ENCODE assay signal across 24 mouse cellular contexts in the genomic region with DNA sequence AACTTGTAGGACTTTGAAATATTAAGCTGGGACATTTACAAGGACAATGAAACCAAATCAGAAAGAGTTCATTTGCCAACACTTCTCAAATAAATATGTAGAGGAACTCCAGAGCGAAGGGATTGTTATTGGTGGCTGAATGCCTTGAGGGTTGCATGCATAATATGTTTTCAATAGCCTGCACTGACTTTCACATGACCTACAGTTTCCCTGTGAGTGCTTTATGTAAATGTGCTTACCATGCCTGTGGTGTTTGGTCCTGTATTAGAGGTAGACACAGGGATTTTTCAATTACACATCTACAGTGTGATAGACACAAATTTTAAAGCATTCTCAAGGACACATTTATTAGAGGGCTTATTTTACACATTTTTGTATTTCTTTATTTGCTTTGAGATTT.
DNase-seq lines count a peak whose midpoint lies in the region; ATAC-seq and TF ChIP-seq lines count a peak whose summit lies in the region.
"Had no signal": no experiment of that assay in that cellular context is flagged by ENCODE, and none has a peak within 500 bp of the region (broad histone marks: within the 10 kb centered on the region; RNA-seq: fewer than 3 reads in every experiment).

No protein-coding gene starts in this region.

- H3K9ac ChIP-seq in embryonic facial prominence, embryonic 14.5 days (ENCODE audit: low read depth, low read length): no peak overlapping the region
- H3K9ac ChIP-seq in midbrain, embryonic 15.5 days: no peak overlapping the region
- H3K9ac ChIP-seq: embryonic facial prominence, embryonic 13.5 days; liver, postnatal 0 days had no signal

- WGBS in embryonic facial prominence, embryonic 14.5 days: 54% methylated on average over 1 of the region's 1 CpGs
- 63% methylated on average over 1 of the region's 1 CpGs for WGBS in embryonic facial prominence, embryonic 10.5 days
- WGBS in midbrain, embryonic 15.5 days: 38% methylated on average over 1 of the region's 1 CpGs

- no peak overlapping the region for H3K4me2 ChIP-seq in embryonic facial prominence, embryonic 14.5 days (ENCODE audit: low read depth, low read length)
- H3K4me2 ChIP-seq in midbrain, embryonic 15.5 days: no peak overlapping the region
- H3K4me2 ChIP-seq: embryonic facial prominence, embryonic 13.5 days had no signal

- no peak for TF ChIP-seq POLR2A in brain, embryonic 14.5 days (IDR thresholded peaks at IDR 0.05; ENCODE audit: borderline replicate concordance, extremely low read depth, insufficient read depth, insufficient read length, poor library complexity, severe bottlenecking)

- H3K4me1 ChIP-seq in embryonic facial prominence, embryonic 14.5 days (ENCODE audit: control insufficient read depth, insufficient read depth, low read length): no peaks in the 10 kb centered on the region
- H3K4me1 ChIP-seq in embryonic facial prominence, embryonic 10.5 days: no peaks in the 10 kb centered on the region
- H3K4me1 ChIP-seq in midbrain, embryonic 15.5 days: no peaks in the 10 kb centered on the region
- H3K4me1 ChIP-seq: embryonic facial prominence, embryonic 13.5 days; forebrain, embryonic 10.5 days; megakaryocyte, embryonic 14.5 days had no signal

- ATAC-seq in embryonic facial prominence, embryonic 14.5 days (ENCODE audit: low read depth): no peak
- peak; percentile 88 for ATAC-seq in midbrain, embryonic 15.5 days (replicated peaks)
- ATAC-seq: liver, postnatal 0 days had no signal

- H3K9me3 ChIP-seq in embryonic facial prominence, embryonic 14.5 days (ENCODE audit: control insufficient read depth, low read length): no peaks in the 10 kb centered on the region
- H3K9me3 ChIP-seq in embryonic facial prominence, embryonic 10.5 days: no peaks in the 10 kb centered on the region
- no peaks in the 10 kb centered on the region for H3K9me3 ChIP-seq in midbrain, embryonic 15.5 days
- H3K9me3 ChIP-seq: embryonic facial prominence, embryonic 13.5 days; forebrain, embryonic 10.5 days had no signal

- no peak overlapping the region for H3K27ac ChIP-seq in embryonic facial prominence, embryonic 14.5 days (replicated peaks; ENCODE audit: low read depth, low read length)
- no peak overlapping the region for H3K27ac ChIP-seq in embryonic facial prominence, embryonic 10.5 days (replicated peaks)
- no peak overlapping the region for H3K27ac ChIP-seq in midbrain, embryonic 15.5 days
- H3K27ac ChIP-seq: embryonic facial prominence, embryonic 13.5 days; forebrain, embryonic 10.5 days; kidney, postnatal 0 days; stomach, postnatal 0 days had no signal

- peak; percentile 0 for DNase-seq in embryonic facial prominence, embryonic 14.5 days (ENCODE audit: low spot score)
- no peak for DNase-seq in embryonic facial prominence, embryonic 10.5 days (ENCODE audit: low spot score)
- peak; percentile 2 to 44 for DNase-seq in kidney, postnatal 36 days
- no peak for DNase-seq in kidney, adult 18-20 months
- peak; percentile 68 for DNase-seq in brain, embryonic 14.5 days (ENCODE audit: low read depth)
- no peak for DNase-seq in left cerebral cortex, adult 18-20 months (ENCODE audit: low spot score in 2 of 2)
- DNase-seq: adrenal gland, adult 2 months; cerebellum, adult 11 months; cerebellum, postnatal 14 days; gastrocnemius, postnatal 10 days; heart, adult 18-20 months; heart, postnatal 4 days; layer of hippocampus, adult 9-11 months; liver; liver, postnatal 0 days; lung, postnatal 14 days; thymus, postnatal 14 days had no signal

- no peak for TF ChIP-seq CTCF in brain, embryonic 14.5 days (IDR thresholded peaks at IDR 0.05; ENCODE audit: borderline replicate concordance, extremely low read depth, insufficient read depth, insufficient read length)

- no peaks in the 10 kb centered on the region for H3K36me3 ChIP-seq in embryonic facial prominence, embryonic 14.5 days (ENCODE audit: control insufficient read depth, insufficient read depth, low read length)
- H3K36me3 ChIP-seq in embryonic facial prominence, embryonic 10.5 days (replicated peaks): no peaks in the 10 kb centered on the region
- no peaks in the 10 kb centered on the region for H3K36me3 ChIP-seq in midbrain, embryonic 15.5 days (replicated peaks)
- H3K36me3 ChIP-seq: embryonic facial prominence, embryonic 13.5 days; forebrain, embryonic 10.5 days had no signal

- no peaks in the 10 kb centered on the region for H3K27me3 ChIP-seq in embryonic facial prominence, embryonic 14.5 days (replicated peaks; ENCODE audit: control insufficient read depth, insufficient read depth, low read length)
- no peaks in the 10 kb centered on the region for H3K27me3 ChIP-seq in embryonic facial prominence, embryonic 10.5 days (replicated peaks; ENCODE audit: low read depth, poor library complexity, severe bottlenecking)
- no peaks in the 10 kb centered on the region for H3K27me3 ChIP-seq in midbrain, embryonic 15.5 days (replicated peaks)
- H3K27me3 ChIP-seq: CH12.LX; embryonic facial prominence, embryonic 13.5 days; megakaryocyte, embryonic 14.5 days had no signal

- no peak overlapping the region for H3K4me3 ChIP-seq in embryonic facial prominence, embryonic 14.5 days (ENCODE audit: low read depth, low read length)
- no peak overlapping the region for H3K4me3 ChIP-seq in embryonic facial prominence, embryonic 10.5 days
- H3K4me3 ChIP-seq in midbrain, embryonic 15.5 days: no peak overlapping the region
- H3K4me3 ChIP-seq: embryonic facial prominence, embryonic 13.5 days; forebrain, embryonic 10.5 days; megakaryocyte, embryonic 14.5 days had no signal

Comparison
In these comparisons a context has a peak if more than half of its experiments do, and no peak if none do; other contexts are left out.
1. DNase-seq: peak in embryonic facial prominence, embryonic 14.5 days (single experiment), kidney, postnatal 36 days (2 of 2) and brain, embryonic 14.5 days (single experiment); none in embryonic facial prominence, embryonic 10.5 days (single experiment), kidney, adult 18-20 months (single experiment) and left cerebral cortex, adult 18-20 months (0 of 2).